Mouse (Mus musculus) heart, postnatal 0 days (tissue): Measurements from ENCODE around the gene Gm21244. TPM values are rescaled to one million over a fixed set of nuclear protein-coding genes. Genes with fewer than 3 reads are reported as not detected.
"Not testable (repeated sequence)": the region's sequence is repeated elsewhere in the genome, so short reads cannot be mapped to it uniquely, and the experiment has no call there.

Experiments used
- ATAC-seq: fragments of 200-750 bp; cut with Nextera tagmentation; 2 replicates; pipeline ENCODE4 v1.8.0; 2017; ENCODE audit warnings: low read depth, moderate number of reproducible peaks, moderate library complexity; ENCODE audit not compliant: insufficient read depth
- DNase-seq: peaks from one replicate; pipeline ENCODE4 v3.0.0-alpha.2; 2016; ENCODE audit warnings: low spot score
- H3K27ac ChIP-seq: fragments of 300-500 bp; sonication (generic); 2 replicates; pipeline ENCODE4 v1.5.1; 2014; ENCODE audit warnings: low read depth, mild to moderate bottlenecking
- H3K27me3 ChIP-seq: fragments of 300-500 bp; sonication (generic); 2 replicates; pipeline ENCODE4 v1.6.1; 2014; ENCODE audit warnings: low read length, mixed read lengths; ENCODE audit not compliant: control insufficient read depth, insufficient read depth
- H3K36me3 ChIP-seq: fragments of 300-500 bp; sonication (generic); replicated peaks from 2 replicates; pipeline ENCODE4 v1.6.1; 2014; ENCODE audit warnings: low read length, mixed read lengths; ENCODE audit not compliant: control insufficient read depth, insufficient read depth
- H3K4me1 ChIP-seq: fragments of 300-500 bp; sonication (generic); 2 replicates; pipeline ENCODE4 v1.6.1; 2014; ENCODE audit warnings: antibody characterized with exemption; ENCODE audit not compliant: control insufficient read depth, insufficient read depth
- H3K4me2 ChIP-seq: fragments of 300-500 bp; sonication (generic); 2 replicates; pipeline ENCODE4 v1.6.1; 2014; ENCODE audit warnings: low read depth, mild to moderate bottlenecking, low read length, moderate library complexity
- H3K4me3 ChIP-seq: fragments of 300-500 bp; sonication (generic); 2 replicates; pipeline ENCODE4 v1.5.1; 2014; ENCODE audit warnings: low read depth, low read length
- H3K9ac ChIP-seq: fragments of 300-500 bp; sonication (generic); replicated peaks from 2 replicates; pipeline ENCODE4 v1.6.1; 2014; ENCODE audit warnings: low read depth, low read length, mixed read lengths
- H3K9me3 ChIP-seq: fragments of 300-500 bp; sonication (generic); replicated peaks from 2 replicates; pipeline ENCODE4 v1.6.1; 2016; ENCODE audit warnings: low read length; ENCODE audit not compliant: control insufficient read depth
- WGBS: fragments of 180-500 bp; shearing (Covaris S2); extraction: QIAGEN DNeasy Blood & Tissue Kit; methylation state at CpG from one replicate; pipeline ENCODE4 v1.1.7; 2014; 5-methylcytosine and 5-hydroxymethylcytosine counted together
- polyA plus RNA-seq: library from polyadenylated mRNA; unstranded; fragments of >200 nt; fragmentation: Nextera tagmentation; extraction: Ambion mirVana; gene quantifications from 2 replicates; pipeline ENCODE4 v1.2.1, GENCODE M21; 2015
- total RNA-seq: library from RNA; depleted of rRNA; stranded (reverse); fragments of >200 nt; gene quantifications from 2 replicates; pipeline ENCODE4 v1.2.3, GENCODE M21; 2014; ENCODE audit warnings: low replicate concordance; rRNA removed

Gm21244 gene
- total RNA-seq = not detected in 2 replicates
- not detected in 2 replicates for polyA plus RNA-seq

DNA sequence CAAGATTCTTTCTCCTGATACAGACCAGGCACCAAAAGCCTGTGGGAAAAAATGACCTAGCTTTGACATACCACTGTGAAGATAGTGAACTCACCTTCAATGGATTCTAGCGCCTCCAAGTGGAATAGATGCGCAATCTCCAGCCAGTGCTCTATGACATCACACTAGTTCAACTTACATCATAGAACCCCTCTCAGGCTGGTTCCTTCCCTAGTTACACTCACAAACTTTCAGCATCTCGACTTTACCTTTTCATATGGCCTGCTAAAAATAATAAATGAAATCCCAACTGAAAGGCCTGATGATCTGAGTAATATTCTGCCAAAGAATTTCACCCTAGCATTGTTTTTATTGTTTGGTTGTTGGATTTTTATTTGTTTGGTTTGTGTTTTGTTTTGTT, at the start of gene Gm21244:
Gene Gm21244 (minus strand): TSS at position 101 of the 400 bp plus-strand sequence.
- not testable (repeated sequence) for H3K4me3 ChIP-seq, DNase-seq, H3K27ac ChIP-seq, H3K36me3 ChIP-seq, H3K27me3 ChIP-seq, H3K9me3 ChIP-seq, H3K9ac ChIP-seq, H3K4me1 ChIP-seq, ATAC-seq, H3K4me2 ChIP-seq
- WGBS = no CpG with 5 or more reads among the region's 3 CpGs

Other genes starting within 250 kb of the Gm21244 start
- gene Gm28998, start 84.5 kb upstream of the Gm21244 start, total RNA-seq = not detected in 2 replicates
- gene Gm28998, start 84.5 kb upstream of the Gm21244 start, polyA plus RNA-seq = not detected in 2 replicates
- not detected in 2 replicates for gene Gm21788, start 235.7 kb upstream of the Gm21244 start, total RNA-seq
- not detected in 2 replicates for gene Gm21788, start 235.7 kb upstream of the Gm21244 start, polyA plus RNA-seq